Mouse (Mus musculus): ENCODE results near the gene Icmt.

Icmt gene

DNA sequence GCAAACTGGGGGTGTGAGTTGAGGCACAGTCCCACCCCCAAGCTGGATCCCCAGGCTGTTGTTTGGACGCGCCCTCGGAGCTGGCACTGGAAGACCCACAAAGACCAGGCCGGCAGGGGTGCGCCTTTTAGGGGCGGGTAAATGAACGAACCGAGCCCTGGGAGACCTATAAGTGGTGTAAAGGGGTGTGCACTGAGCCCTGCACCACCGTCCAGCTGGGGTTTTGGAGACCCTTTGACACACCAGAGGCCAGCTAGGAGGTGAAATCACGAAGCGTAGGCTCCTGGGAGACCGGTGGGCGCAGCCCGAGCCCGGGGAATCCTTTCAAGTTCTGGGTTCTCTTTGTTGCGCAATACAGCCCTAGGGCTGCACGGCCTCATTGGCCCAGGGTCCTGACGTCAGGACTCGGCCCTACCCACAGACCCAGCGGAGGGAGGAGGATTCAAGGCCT, 22.3 kb upstream of the Icmt start:
- no peak for DNase-seq (ENCODE audit: low read depth in 2 of 2, low spot score in 2 of 2)

DNA sequence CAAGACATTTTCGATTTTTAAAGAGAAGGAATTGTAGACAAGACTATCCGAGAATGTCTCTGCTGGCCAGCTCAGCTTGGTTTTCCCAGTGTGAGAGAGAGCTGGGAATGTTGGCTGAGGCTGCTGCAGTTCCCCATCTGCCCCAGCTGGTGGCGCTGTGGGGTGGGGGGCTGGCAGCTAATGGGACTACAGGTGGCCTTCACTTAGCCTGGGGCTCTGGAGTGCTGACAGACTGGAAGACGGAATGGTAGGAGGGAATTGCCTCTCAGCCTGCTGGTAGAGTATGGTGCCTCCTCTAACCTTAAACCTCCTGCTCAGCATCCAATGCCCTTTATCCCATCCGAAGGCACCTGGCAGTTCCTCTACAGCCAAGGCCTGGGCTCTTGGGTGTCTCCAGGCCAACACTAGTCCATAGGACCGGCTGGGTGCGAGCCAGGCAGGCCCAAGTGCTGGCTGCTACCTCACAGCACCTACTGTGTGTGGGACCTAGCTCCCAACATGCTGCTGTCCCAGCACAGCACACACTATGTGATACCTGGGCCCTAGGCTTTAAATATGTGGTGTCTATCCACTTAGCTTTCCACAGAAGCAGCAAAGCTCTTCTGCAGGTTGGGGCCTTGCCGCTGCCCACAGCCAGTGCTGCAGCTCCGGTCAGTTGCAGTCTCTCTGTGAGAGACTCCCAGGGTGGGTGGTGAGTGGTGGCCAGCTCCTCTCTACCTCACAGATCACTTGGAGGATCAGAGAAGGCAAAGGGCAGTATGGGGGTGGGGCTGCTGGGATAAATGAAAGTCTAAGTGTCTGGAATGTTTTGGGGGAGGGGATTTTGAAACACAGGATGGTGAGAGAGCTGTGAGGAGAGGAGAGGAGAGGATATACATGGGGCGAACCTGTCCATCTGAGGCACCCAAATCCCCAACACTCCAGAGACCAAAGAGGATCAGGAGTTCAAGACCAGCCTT, 20.4 kb upstream of the Icmt start:
- no peak for DNase-seq (ENCODE audit: low read depth in 2 of 2, low spot score in 2 of 2)

DNA sequence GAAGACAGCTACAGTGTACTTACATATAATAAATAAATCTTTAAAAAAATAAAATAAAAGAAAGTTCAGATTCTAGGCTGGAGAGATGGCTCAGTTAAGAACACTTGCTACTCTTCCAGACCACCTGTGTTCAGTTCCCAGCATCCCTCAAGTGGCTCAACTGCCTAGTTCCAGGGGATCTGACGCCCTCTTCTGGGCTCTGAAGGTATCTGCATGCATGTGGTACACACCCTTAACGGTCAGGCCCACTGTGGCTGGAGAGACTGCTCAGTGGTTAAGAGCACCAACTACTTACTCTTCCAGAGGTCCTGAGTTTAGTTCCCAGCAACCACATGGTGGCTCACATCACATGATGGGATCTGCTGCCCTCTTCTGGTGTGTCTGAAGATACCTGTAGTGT, 19.1 kb upstream of the Icmt start:
- DNase-seq (ENCODE audit: low read depth in 2 of 2, low spot score in 2 of 2): no peak

DNA sequence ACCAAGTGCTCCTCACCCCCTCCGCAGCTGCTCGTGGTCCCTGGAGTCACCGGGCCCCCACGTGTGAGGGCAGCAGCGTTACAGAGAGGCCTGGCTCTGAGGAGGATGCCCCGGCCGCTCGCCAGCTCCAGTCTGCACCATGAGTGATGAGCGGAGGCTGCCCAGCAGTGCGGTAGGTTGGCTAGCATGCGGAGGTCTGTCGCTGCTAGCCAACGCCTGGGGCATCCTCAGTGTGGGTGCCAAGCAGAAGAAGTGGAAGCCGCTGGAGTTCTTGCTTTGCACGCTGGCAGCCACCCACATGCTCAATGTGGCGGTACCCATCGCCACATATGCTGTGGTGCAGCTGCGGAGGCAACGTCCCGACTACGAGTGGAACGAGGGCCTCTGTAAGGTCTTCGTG, 18.0 kb upstream of the Icmt start:
- no peak for DNase-seq (ENCODE audit: low read depth in 2 of 2, low spot score in 2 of 2)

DNA sequence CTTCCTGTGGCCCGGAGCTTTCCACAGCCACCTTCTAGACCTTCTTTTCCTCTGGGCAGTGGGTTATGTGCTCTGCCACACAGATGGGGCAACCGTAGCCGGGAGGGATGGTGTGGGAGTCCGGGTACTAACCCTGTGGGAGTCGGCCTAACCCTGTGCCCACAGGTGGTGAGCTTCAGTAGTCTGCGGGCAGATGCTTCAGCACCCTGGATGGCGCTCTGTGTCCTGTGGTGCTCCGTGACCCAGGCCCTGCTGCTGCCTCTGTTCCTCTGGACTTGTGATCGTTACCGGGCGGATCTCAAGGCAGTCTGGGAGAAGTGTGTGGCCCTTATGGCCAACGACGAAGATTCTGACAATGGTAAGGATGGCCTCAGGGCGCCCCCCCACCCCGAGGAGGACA, 15.4 kb upstream of the Icmt start:
- DNase-seq (ENCODE audit: low read depth in 2 of 2, low spot score in 2 of 2): no peak

DNA sequence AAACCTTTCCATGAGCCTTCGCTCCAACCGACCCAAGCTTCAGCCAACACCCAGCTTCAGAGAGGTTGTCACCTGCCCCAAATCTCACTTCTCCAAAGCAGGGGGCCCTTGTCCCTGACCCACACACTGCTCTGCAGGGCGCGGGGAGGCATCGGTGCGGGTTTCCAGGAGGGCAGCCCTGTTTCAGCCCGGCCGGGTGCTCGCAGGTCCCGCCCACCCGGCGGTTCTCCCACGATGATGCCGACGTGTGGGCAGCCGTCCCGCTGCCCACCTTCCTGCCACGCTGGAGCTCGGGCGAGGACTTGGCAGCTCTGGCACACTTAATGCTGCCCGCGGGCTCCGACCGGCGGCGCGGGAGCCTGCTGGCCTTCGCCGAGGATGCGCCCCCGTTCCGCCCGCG, 14.3 kb upstream of the Icmt start:
- no peak for DNase-seq (ENCODE audit: low read depth in 2 of 2, low spot score in 2 of 2)

DNA sequence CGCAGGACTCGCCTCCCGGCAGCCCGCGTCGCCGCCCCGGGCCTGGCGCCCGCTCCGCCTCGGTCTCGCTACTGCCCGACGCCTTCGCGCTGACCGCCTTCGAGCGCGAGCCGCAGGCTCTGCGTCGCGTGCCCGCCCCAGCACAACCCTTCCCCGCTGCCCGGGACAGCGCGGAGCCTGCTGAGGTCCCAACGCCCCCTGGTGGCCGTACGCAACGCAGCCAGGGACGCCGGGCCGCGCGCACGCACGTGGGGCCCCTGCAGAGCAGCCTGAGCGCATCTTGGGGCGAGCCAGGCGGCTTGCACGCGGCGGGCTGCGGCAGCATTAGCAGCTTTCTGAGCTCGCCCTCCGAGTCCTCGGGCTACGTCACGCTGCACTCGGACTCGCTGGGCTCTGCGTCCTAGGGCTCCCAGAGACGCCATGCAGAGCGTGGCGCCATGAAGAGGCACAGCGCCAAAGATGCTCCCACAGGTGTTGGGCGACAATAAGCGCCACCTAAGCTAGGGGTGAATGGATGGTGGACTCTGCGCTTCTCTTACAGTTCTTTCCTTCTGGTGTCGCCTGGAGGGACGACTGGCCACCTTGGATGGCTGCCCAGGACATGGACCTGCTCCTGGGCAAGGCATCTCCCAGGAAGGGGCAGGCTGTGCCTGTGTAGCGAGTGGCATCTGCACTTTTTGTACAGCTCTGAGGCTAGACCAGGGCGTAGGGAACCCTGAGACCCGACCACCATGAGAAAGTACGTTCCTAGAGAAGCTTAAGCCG, 13.7 kb upstream of the Icmt start:
- peak; percentile 86 to 88 for DNase-seq (ENCODE audit: low read depth in 2 of 2, low spot score in 2 of 2)

DNA sequence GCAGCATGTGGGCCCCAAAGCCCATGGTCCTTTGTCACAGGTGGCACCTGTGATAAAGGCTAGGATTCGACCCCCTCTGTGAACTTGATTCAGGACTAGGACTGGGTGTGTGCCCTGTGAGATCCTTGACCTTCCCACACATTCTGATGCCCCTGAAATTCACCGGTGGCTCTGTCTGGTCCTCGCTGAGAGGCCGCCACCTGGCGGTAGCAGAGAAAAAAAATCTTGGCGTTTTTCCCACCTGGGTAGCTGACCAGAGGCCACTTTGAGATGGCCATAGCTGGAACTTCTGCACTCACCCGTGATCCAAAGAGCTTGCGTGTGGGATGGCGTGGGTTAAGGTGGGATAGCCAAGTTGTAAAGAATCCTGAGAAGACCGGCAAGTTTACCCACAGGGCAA, 11.5 kb upstream of the Icmt start:
- DNase-seq (ENCODE audit: low read depth in 2 of 2, low spot score in 2 of 2): no peak

DNA sequence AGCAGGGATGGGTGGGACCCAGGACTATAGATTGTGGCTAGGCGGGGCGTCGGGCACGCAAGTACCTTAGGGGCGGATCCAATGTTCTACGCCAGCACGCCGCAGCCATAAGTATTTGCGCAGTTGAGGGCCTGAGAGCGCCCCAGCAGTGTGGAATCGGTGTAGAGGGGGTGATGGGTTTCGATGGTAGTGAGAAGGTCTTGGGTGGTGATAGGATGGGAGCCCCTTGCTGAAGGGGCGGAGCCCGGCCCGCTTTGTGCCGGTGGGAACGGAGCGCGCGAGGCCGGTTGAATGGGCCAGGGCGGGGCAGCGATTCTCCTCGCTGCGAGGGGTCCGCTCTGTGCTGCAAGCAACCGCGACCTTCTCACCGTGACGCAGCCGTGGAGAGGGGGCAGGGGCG, 10.8 kb upstream of the Icmt start:
- no peak for DNase-seq (ENCODE audit: low read depth in 2 of 2, low spot score in 2 of 2)

DNA sequence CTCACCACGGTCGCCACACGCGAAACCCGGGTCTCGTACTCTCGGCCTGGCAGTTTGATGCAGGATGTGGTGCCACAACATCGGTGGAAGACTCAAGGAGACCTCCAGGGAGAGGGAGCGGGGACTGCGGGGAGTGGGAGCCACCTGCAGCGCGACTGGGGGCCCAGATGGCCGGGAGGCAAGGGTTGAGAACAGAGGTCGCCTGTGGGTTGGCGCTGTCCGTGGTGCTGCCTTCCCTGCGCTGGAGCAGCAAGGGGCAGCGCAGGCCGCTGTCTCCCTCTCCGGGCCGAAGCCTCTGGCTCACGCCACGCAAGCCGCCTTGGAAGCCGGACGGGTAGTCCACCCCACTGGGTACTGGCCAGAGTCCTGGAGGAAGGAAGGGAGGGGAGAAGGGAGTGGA, 10.1 kb upstream of the Icmt start:
- peak in 1 of 2 experiments; percentile 29 for DNase-seq (ENCODE audit: low read depth in 2 of 2, low spot score in 2 of 2)

DNA sequence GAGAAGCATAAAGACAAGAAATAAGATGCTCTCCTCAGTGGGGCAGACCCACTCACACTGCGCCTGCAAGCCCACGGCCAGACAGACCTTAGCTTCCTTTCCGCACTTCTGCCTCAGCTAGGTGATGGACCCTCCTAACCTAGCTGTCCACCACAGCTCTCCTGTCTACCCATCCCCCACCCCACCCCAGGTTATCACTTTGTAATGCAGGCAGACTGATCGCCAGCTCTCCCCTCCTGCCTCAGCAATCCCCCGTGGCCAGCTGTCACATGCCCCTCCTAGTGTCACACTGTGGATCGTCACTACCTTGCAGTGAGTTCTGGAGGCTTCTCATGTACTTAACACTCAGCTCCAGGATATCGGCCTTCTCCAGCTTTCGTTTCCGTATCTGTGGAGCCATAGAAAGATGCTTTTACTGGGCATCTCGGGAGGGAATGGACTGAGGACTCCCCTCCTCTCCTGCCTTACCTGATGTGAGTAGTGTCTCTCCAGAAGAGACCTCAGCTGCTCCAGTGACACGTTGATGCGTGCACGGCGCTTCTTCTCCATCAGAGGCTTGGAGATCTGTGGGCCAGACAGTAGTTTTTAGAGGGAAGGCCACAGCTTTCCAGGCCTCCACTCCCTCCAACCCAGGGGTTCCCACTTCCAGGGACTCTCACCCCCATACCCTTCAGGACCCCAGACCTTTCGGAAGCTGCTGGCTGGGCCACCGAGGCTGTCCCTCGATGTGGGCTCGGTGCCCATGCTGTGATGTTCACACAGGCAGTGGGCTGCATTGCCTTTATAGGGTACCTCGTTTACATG, 9.5 kb upstream of the Icmt start:
- no peak for DNase-seq (ENCODE audit: low read depth in 2 of 2, low spot score in 2 of 2)

DNA sequence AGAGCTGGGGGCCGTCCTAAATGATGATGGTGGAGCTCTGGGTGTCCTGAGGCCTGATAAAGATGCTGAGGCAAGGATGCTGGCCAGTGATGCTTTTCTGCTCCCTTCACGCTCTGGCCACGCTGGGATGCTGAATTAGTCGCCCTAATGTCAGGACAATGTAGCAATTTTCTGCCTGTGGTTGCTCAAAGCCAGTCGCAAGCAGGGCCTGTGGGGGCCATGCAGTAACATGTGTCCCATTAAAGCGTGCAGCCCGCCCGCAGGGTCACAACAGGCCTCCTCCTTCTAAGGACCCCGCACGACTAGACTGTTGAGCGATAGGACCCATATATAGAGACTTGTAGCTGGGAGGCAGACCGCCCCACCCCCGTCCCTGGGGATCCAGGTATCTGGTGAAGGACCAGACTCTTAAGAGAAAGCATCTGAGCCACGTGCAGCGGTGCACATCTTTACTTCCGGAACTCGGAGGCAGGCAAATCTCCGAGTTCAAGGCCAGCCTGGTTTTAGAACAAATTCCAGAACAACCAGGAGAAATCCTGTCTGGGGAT, 8.6 kb upstream of the Icmt start:
- no peak for DNase-seq (ENCODE audit: low read depth in 2 of 2, low spot score in 2 of 2)

DNA sequence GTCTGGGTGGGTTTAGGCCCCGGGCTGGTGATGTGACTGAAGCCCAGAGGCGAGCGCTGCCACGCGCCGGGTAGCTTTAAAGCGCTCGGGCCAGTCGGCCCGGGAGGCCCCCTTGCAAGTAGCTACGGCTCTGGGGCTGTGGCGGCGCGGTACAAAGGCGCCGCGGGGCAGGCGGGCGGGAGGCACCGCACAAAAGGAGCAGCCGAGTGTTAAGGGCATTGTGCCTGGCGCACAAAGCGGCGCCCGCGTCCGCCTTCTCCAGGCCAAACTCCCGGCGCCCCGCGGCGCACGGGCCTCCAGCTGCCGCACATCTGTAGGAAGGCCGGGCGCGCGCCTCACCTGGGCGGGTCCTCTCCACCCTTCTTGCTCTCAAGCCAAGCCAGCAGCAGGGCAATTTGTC, 6.6 kb upstream of the Icmt start:
- no peak for DNase-seq (ENCODE audit: low read depth in 2 of 2, low spot score in 2 of 2)

DNA sequence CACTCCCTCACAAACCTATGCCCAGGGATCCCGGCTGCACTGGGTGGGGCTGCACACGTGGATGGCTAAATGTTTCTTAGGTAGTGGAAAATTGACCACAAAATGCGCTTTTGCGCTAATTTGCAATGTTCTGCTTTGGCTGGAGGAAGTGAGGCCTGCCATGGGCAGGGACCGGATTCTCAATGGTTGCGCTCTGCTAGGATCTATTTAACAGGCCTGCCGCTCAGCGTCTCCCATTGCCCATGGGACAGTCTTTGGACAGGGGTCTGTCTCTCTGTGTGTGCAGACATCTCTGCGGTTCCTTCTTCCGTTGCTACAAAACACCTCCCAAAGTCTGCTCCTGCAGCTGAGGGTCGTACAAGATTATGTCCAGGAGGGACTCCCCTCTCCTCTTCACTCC, 6.0 kb upstream of the Icmt start:
- DNase-seq (ENCODE audit: low read depth in 2 of 2, low spot score in 2 of 2): no peak

DNA sequence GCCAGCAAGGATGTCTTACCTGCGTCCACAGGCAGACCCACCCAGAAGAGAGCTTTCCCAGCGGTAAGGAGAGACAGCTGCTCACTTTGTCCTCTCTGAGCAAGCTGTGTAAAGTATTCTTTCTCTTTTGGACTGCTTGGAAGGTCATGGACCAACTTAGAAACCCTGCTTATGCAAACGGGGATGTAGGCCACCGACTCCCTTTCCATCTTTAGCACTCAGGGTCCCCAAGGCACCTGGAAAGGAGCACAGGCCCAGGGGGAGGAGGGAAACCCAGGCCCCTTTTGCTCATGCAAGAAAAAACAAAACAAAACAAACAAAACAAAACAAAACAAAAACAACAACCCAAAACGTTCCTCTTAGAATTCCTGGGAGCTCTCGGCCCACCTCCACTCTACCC, 5.5 kb upstream of the Icmt start, which contains the start of gene Hes3:
Gene Hes3, minus strand, starts transcription at position 101 of the 400 bp plus-strand sequence.
- no peak for DNase-seq (ENCODE audit: low read depth in 2 of 2, low spot score in 2 of 2)

DNA sequence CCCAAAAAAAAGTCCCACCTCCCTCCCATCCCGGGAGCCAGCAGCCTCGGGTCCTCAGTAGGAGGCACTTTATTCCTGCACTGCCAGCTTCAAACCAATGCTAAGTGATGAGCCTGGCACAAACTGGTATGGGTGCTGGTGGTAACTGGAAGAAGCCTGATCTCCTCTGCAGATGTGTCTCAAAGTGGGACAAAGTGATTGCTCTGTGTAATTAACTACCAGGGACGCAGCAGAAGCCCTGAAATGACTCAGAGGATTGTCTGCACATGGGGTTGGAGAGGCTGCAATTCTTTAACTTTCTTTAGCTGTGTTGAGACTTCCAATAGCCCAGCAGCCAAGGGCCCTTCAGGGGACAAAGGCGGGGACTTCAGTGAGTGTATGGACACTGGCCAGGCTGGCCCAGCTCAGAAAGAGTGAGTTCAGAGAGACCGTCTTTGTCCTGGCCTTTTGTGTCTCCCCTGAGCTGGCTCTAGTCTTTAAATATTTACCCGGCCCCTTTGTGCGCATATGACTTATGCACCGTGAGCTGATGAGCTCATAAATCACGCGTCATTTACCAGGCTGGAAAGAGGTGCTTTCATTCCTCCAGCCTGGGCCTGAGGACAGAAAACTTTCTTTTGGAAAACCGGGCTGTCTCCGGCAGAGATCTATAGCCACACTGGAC, 4.8 kb upstream of the Icmt start:
- no peak for DNase-seq (ENCODE audit: low read depth in 2 of 2, low spot score in 2 of 2)

DNA sequence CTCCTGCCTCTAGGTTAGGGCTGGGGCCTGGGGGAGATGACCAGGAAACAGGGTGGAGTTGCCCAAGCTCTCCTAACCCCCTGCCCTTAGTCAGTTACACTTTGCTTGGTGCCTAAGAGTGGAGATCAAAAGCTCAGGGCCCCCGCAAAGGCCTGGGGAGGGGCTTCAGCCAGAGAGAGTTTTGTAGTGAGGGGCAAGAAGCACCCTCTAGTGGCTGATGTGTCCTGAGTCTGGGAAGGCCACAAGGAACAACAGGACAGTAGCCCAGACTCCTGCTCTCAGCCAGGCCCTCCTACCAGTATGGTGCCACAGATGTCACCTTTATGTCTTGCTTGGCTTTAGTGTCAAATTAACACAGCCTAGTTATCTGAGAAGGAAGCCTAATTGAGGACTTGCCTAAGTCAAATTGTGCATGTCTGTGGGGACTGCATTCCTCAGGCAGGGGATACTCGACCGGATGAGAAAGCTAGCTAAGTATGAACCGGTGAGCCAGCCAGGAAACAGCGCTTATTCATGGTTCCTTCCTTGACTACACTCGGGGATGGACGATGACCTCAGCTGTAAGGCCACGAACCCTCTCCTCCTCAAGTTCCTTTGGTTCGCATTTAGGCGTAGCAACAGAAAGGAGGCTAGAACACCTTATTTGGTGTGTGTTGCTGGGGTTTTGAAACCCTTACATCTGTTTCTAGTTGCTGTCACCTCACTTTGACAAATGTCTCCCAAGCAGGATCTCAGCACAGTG, 2.7 kb upstream of the Icmt start:
- no peak for DNase-seq (ENCODE audit: low read depth in 2 of 2, low spot score in 2 of 2)

DNA sequence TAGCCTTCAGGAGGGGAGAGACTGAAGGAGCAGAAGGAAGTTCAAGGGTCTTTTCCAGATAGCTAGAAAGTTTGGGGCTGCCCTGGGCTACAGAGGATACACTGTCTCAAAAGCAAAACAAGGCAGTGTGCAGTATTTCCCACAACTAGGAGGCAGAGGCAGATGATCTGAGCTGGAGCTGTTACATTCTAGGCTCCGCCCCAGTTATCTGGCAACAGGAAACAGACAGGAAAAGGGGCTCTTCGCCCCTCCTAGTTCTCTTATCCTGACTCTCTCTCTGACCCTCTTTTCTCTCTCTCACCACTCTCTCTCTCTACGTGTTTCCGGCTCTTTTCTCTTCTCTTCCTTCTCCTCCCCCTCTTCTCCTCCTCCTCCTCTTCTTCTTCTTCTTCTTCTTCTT, 1.1 kb upstream of the Icmt start:
- no peak for DNase-seq (ENCODE audit: low read depth in 2 of 2, low spot score in 2 of 2)

DNA sequence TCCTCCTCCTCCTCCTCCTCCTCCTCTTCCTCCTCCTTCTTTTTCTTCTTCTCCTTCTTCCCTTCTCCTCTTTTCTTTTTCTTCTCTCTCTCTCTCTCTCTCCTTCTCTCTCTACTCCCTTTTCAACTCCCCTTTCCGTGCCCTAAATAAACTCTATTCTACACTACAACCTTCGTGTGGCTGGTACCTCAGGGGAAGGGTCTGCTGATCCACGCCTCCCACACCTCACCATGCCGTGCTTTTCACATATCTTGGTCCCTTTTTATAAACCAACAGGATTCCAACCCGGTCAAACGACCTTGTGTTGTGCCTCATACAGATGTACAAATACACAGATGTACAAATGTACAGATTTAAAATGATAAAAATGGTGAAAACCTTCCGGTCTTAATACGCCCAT, 656 bp upstream of the Icmt start:
- no peak for DNase-seq (ENCODE audit: low read depth in 2 of 2, low spot score in 2 of 2)

DNA sequence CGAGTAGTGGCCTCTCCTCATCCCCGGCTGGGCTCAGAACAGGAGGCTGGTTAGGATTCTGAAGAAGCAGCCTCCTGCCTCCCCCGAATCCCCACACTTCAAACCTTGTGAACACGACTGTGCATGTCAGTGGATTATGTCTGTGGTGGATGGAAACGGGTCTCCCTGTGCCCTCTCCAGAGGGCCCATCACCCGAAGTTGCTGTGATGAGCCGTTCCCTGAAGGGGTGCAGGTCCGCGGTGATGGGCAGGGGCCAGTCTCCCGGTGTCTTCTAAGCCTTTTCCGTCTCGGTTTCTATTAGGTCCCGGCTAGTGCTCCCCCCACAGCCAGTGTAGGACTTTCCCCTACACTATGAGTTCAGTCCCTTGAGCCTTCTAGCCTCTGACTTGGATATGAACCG, 1.8 kb downstream of the Icmt start:
- DNase-seq (ENCODE audit: low read depth in 2 of 2, low spot score in 2 of 2): no peak

All from CD8-positive naive resting alpha-beta T cell, adult 2 months (primary cell).